Mouse (Mus musculus) hindbrain, embryonic 11.5 days (tissue): ENCODE measurements at regions not wholly inside any gene's neighbourhood (a gene's known extent, or its start where the extent isn't known, plus 50 kb on each side); places are given as distances from the start of the nearest gene placed in this dataset.
A peak's percentile ranks its signal among the peaks of the same experiment; 100 is the strongest.
"Not testable (repeated sequence)": the region's sequence is repeated elsewhere in the genome, so short reads cannot be mapped to it uniquely, and the experiment has no call there.

Experiments used
- ATAC-seq: fragments of 200-750 bp; cut with Nextera tagmentation; 2 replicates; pipeline ENCODE4 v1.8.0; 2017; ENCODE audit warnings: mild to moderate bottlenecking, moderate TSS enrichment, moderate library complexity; ENCODE audit not compliant: low FRiP score
- DNase-seq: peaks from one replicate; pipeline ENCODE4 v3.0.0-alpha.2; 2015; ENCODE audit warnings: low spot score
- H3K27ac ChIP-seq: fragments of 300-500 bp; sonication (generic); 2 replicates; pipeline ENCODE4 v1.5.1; 2014; ENCODE audit warnings: mild to moderate bottlenecking, low read depth, low read length
- H3K27me3 ChIP-seq: fragments of 300-500 bp; sonication (generic); 2 replicates; pipeline ENCODE4 v1.6.1; 2014; ENCODE audit warnings: mild to moderate bottlenecking, low read length, moderate library complexity, mixed read lengths; ENCODE audit not compliant: control insufficient read depth, insufficient read depth
- H3K36me3 ChIP-seq: fragments of 300-500 bp; sonication (generic); 2 replicates; pipeline ENCODE4 v1.6.1; 2014; ENCODE audit warnings: mild to moderate bottlenecking, low read length, moderate library complexity, mixed read lengths; ENCODE audit not compliant: control insufficient read depth, insufficient read depth
- H3K4me1 ChIP-seq: fragments of 300-500 bp; sonication (generic); replicated peaks from 2 replicates; pipeline ENCODE4 v1.6.1; 2014; ENCODE audit warnings: low read length, mixed read lengths; ENCODE audit not compliant: control insufficient read depth, insufficient read depth
- H3K4me2 ChIP-seq: fragments of 300-500 bp; sonication (generic); replicated peaks from 2 replicates; pipeline ENCODE4 v1.6.1; 2014; ENCODE audit warnings: mild to moderate bottlenecking, low read depth, low read length
- H3K4me3 ChIP-seq: fragments of 300-500 bp; sonication (generic); 2 replicates; pipeline ENCODE4 v1.5.1; 2014; ENCODE audit warnings: low read depth, low read length
- H3K9ac ChIP-seq: fragments of 300-500 bp; sonication (generic); 2 replicates; pipeline ENCODE4 v1.6.1; 2014; ENCODE audit warnings: low read depth, low read length
- H3K9me3 ChIP-seq: fragments of 300-500 bp; sonication (generic); 2 replicates; pipeline ENCODE4 v1.6.1; 2016; ENCODE audit warnings: low read length; ENCODE audit not compliant: control insufficient read depth
- WGBS: fragments of 180-500 bp; shearing (Covaris S2); extraction: QIAGEN DNeasy Blood & Tissue Kit; methylation state at CpG from one replicate; pipeline ENCODE4 v1.1.7; 2014; 5-methylcytosine and 5-hydroxymethylcytosine counted together

GRCm38 (mm10) chr12:29062801-29063200 lies 311.2 kb downstream of the Eipr1 start:
- Histone ChIP-seq H3K9me3 (no peaks in the 10 kb centered on the region), H3K27me3 (no peaks in the 10 kb centered on the region), H3K4me2 (no peak overlapping the region), H3K4me3 (no peak overlapping the region), H3K4me1 (no peaks in the 10 kb centered on the region), H3K9ac (no peak overlapping the region), H3K36me3 (no peaks in the 10 kb centered on the region), H3K27ac (no peak overlapping the region)
- WGBS = 90% methylated on average over 3 of the region's 3 CpGs
- no peak for ATAC-seq
- no peak for DNase-seq

DNA sequence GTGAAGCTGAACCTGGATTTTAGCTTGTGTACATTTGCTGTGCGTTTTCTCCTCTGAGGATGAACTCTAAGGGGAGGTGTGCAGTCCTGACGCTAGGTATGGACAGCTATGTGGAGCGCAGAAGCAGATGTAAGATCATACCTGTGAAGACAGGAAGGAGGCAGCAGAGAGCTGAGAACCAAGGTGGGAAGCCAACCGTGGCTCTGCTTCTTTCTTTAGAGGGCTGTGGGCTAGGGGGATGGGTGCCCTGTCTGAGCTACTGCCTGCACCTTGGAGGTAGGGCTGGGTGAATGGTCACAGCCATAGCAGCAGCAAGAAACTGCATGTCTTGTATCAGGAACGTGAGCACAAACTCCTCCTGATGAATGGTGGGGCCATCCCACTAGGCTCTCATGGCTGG lies 316.6 kb downstream of the Eipr1 start:
- ATAC-seq = no peak
- H3K9me3 ChIP-seq = no peaks in the 10 kb centered on the region
- no peaks in the 10 kb centered on the region for H3K36me3 ChIP-seq
- no peaks in the 10 kb centered on the region for H3K4me1 ChIP-seq
- H3K4me2 ChIP-seq = no peak overlapping the region
- peak; percentile 44 for DNase-seq
- H3K27me3 ChIP-seq = no peaks in the 10 kb centered on the region
- no peak overlapping the region for H3K9ac ChIP-seq
- H3K4me3 ChIP-seq = no peak overlapping the region
- no peak overlapping the region for H3K27ac ChIP-seq
- 23% methylated on average over 5 of the region's 5 CpGs for WGBS

DNA sequence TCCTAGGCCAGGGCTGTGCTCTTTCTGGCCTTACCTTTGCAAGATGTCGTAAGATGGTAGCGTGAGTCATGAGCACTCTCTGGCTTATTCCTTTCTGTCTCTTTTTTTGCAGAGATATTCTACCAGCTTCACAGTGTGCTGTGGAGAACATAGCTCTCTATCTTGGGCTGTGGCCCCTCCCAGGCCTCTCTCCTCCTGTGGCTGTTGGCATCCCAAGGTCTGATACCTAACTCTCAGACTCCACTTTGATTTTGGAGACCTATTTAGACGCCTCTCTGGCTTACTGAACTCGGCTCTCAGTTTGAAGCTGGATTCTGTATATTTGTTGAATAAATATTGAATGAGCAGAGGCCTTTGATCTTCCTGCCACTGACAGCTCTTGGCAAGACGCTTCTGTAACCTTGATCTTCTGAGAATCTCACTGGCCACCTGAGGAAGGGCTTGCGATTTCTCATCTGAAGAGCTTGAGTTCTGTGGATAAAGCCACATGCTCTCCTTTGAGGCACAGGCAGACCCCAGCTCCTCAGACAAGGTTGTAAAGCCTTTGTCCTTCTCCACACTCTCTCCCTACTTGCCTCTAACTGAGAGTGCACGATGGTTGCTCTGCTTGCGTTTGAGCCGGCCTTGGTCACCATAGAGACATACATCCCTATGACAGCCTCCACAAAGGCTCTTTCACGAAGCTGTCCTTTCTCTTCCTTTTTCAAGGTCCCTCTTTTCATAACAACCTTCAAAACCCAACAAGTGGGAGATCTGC lies 323.7 kb downstream of the Eipr1 start:
- DNase-seq (no peak), ATAC-seq (no peak)
- Histone ChIP-seq H3K9ac (no peak overlapping the region), H3K36me3 (no peaks in the 10 kb centered on the region), H3K4me3 (no peak overlapping the region), H3K27me3 (no peaks in the 10 kb centered on the region), H3K9me3 (no peaks in the 10 kb centered on the region), H3K4me1 (peaks cover 3% of the 10 kb centered on the region; the same call in 1 of the 2 replicates), H3K4me2 (no peak overlapping the region), H3K27ac (no peak overlapping the region)
- 60% methylated on average over 10 of the region's 10 CpGs for WGBS

- no peak for ATAC-seq
- Histone ChIP-seq H3K4me2 (no peak overlapping the region), H3K4me3 (no peak overlapping the region), H3K9ac (no peak overlapping the region), H3K9me3 (no peaks in the 10 kb centered on the region), H3K27ac (no peak overlapping the region), H3K27me3 (no peaks in the 10 kb centered on the region), H3K36me3 (no peaks in the 10 kb centered on the region), H3K4me1 (peaks cover 3% of the 10 kb centered on the region; the same call in 1 of the 2 replicates)
- 46% methylated on average over 1 of the region's 1 CpGs for WGBS
- no peak for DNase-seq
These were observed 325.0 kb downstream of the Eipr1 start for GRCm38 (mm10) chr12:29076606-29077005.

- ATAC-seq (no peak), DNase-seq (no peak)
- no peak overlapping the region for H3K27ac ChIP-seq
- H3K36me3 ChIP-seq = no peaks in the 10 kb centered on the region
- H3K27me3 ChIP-seq = no peaks in the 10 kb centered on the region
- H3K4me3 ChIP-seq = no peak overlapping the region
- 94% methylated on average over 1 of the region's 1 CpGs for WGBS
- no peaks in the 10 kb centered on the region for H3K9me3 ChIP-seq
- H3K4me2 ChIP-seq = no peak overlapping the region
- H3K4me1 ChIP-seq = peaks cover 3% of the 10 kb centered on the region; the same call in 1 of the 2 replicates
- no peak overlapping the region for H3K9ac ChIP-seq
These were observed 327.4 kb downstream of the Eipr1 start for GRCm38 (mm10) chr12:29079011-29079410.

DNA sequence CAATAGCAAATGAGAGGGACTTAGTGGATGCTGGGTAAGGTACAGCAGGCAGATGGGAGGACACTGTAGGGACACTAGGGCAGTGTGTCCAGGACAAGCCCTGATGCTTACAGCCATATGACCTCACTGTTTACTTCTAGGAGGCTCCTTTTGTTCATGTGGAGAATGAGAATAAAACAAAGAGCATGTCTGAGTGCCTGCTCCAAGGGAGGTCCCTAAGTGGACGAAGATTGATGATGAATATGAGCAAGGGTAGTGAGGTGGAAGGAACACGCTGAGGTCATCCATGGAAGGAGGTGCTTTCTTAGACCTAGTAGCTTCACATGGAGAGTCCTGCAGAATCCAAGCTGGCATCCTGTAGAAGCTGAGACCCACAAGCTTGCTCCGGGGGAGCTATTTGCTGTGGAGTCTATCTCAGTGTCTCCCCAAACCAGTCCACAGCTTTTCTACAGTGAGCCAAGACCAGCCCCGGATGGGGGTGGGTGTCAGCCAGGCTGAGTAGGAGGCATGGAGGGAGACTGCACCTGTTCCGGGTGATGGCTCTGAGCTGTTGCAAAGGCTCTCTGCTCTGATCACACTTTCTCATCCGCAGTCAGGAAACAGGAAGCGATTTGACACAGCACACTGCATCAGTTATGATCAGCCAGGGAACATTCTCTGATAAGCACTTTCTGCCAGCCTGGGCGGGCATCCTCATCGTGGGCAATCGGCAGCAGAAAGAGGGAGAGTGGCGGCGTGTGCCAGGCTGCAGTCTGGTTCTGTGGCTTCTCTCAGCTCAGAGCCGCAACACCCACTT lies 332.0 kb downstream of the Eipr1 start:
- Histone ChIP-seq H3K9ac (no peak overlapping the region), H3K9me3 (no peaks in the 10 kb centered on the region), H3K27ac (no peak overlapping the region), H3K4me1 (no peaks in the 10 kb centered on the region), H3K4me3 (no peak overlapping the region), H3K4me2 (no peak overlapping the region), H3K36me3 (no peaks in the 10 kb centered on the region), H3K27me3 (no peaks in the 10 kb centered on the region)
- ATAC-seq = peak; percentile 65
- 67% methylated on average over 13 of the region's 13 CpGs for WGBS
- DNase-seq = peak; percentile 58

- not testable (repeated sequence) for H3K4me3 ChIP-seq, ATAC-seq, H3K4me2 ChIP-seq, DNase-seq, H3K36me3 ChIP-seq, H3K27me3 ChIP-seq, H3K27ac ChIP-seq, H3K9ac ChIP-seq, H3K9me3 ChIP-seq, H3K4me1 ChIP-seq
- 54% methylated on average over 2 of the region's 2 CpGs for WGBS
These were observed 335.6 kb downstream of the Eipr1 start for GRCm38 (mm10) chr12:29087245-29087644.

GRCm38 (mm10) chr12:29089634-29090033 lies 338.0 kb downstream of the Eipr1 start:
- no peak for ATAC-seq
- WGBS = 80% methylated on average over 3 of the region's 3 CpGs
- no peak overlapping the region for H3K4me3 ChIP-seq
- no peak overlapping the region for H3K4me2 ChIP-seq
- no peak overlapping the region for H3K9ac ChIP-seq
- H3K27me3 ChIP-seq = no peaks in the 10 kb centered on the region
- no peaks in the 10 kb centered on the region for H3K4me1 ChIP-seq
- H3K27ac ChIP-seq = no peak overlapping the region
- H3K36me3 ChIP-seq = no peaks in the 10 kb centered on the region
- no peaks in the 10 kb centered on the region for H3K9me3 ChIP-seq
- DNase-seq = no peak

GRCm38 (mm10) chr12:29090451-29090850 lies 338.8 kb downstream of the Eipr1 start:
- WGBS = 89% methylated on average over 5 of the region's 5 CpGs
- Histone ChIP-seq H3K4me1 (peaks cover 5% of the 10 kb centered on the region), H3K27me3 (no peaks in the 10 kb centered on the region), H3K27ac (no peak overlapping the region), H3K9ac (no peak overlapping the region), H3K4me3 (no peak overlapping the region), H3K9me3 (no peaks in the 10 kb centered on the region), H3K4me2 (no peak overlapping the region), H3K36me3 (no peaks in the 10 kb centered on the region)
- ATAC-seq (no peak), DNase-seq (no peak)
